Mouse (Mus musculus): ENCODE results near the gene Cerk. TPM values are rescaled to one million over a fixed set of nuclear protein-coding genes. Genes with fewer than 3 reads are reported as not detected.

Cerk gene
- total RNA-seq, 2 experiments from 2014 or later, result 40.4 to 45.9 TPM

- peak; percentile 83 to 89 for DNase-seq
- intact Hi-C loops (cut with DNase I), result loop anchor here (1.0 kb wide), 1 partner anchor 70 kb away; no protein-coding TSS in a partner anchor
These were observed 61.6 kb downstream of the Cerk start for GRCm38 (mm10) chr15:86124359-86124758.

- no peak for DNase-seq
- intact Hi-C loops (cut with DNase I), result no loop called here
These were observed 62.5 kb downstream of the Cerk start for GRCm38 (mm10) chr15:86123409-86123808.

GRCm38 (mm10) chr15:86122261-86122949 is 63.5 kb downstream of the Cerk start:
- peak; percentile 78 to 79 for DNase-seq
- intact Hi-C loops (cut with DNase I), result loop anchor here (1.0 kb wide), 1 partner anchor 13 kb away; no protein-coding TSS in a partner anchor

DNA sequence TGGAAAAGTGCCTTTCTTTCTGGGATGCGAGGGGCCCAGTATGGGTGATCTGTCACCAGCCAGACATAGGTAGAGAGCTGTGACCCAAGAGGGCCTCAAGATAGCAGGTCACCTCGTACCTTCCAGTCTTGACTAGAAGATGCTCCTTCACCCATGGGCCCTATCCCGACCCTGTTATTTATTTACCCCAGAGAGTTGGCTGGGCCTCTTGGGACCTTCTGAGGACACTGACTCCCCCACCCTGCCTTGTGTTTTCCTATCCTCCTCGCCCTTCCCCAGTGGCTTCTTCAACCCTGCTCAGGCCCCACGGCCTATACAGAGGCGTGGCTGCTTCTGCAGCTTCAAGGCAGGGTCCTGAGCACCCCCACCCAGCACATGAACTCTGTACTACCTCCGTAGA is 66.8 kb downstream of the Cerk start:
- intact Hi-C loops (cut with DNase I), result no loop called here
- no peak for DNase-seq

DNA sequence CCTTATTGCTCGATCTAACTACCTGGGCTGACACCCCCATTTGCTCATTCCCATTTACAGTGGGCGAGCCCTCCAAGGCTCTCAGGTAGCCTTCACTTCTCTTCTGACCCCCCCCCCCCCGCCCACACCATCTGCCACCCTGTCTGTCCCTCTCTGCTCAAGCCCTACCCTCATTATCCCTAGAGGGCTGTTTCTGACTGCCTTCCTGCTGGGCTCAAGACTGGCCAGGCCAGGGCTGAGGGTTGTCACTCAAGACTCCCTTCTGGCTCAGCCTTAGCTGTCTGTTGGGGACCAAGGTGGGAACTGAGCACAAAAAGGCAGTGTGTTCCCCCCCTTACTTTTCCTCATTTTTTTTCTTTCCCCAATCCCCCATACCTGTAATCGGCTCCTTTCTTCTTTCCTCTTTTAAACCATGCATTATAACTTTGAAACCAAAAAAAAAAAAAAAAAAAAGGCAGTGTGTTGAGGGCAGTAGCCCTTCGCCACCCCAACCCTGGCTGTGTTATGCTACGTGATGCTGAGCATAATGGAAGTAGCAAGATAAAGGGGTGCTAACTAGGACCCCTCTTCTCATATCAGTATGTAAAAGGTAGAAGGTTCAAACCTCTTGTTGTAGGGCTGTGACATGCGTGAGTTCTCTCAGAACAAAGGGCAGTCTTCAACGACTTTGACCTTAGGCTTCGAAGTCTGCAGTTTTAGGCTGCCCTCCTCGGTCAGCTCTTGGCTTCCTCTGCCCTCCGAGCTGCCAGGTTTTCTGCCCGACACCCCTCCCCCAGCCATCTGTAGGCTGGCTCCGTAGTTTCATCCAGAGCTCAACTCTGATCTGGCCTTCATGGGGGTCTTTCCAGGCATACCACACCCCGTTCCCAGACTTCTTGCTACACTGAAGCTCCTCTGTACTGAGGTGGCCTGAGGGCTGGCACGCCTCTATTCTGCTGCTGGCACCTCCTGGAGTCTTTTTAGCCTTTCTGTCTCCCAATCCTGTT is 68.5 kb downstream of the Cerk start:
- DNase-seq, result peak; percentile 58 to 63
- intact Hi-C loops (cut with DNase I), result no loop called here

- peak; percentile 63 to 73 for DNase-seq
- intact Hi-C loops (cut with DNase I), result no loop called here
These were observed 69.5 kb downstream of the Cerk start for GRCm38 (mm10) chr15:86116421-86116820.

DNA sequence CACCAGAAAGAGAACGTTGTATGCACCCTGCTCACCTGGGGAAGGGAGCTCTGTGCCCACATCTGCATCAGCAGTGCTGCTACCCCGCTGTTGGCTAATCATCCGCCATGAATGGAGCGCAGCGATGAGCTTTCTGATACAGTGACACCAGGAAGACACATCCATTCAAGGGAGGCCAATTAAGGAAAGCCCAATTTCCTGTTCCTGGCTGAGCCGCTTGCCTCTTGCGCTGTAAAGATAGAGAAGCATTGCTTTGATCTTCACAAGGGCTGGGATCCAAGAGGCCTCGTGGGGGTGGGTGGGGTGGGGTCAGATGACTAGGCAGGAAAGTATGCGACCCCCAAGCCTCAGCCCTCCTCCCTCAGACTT is 72.6 kb downstream of the Cerk start:
- intact Hi-C loops (cut with DNase I), result no loop called here
- no peak for DNase-seq

DNA sequence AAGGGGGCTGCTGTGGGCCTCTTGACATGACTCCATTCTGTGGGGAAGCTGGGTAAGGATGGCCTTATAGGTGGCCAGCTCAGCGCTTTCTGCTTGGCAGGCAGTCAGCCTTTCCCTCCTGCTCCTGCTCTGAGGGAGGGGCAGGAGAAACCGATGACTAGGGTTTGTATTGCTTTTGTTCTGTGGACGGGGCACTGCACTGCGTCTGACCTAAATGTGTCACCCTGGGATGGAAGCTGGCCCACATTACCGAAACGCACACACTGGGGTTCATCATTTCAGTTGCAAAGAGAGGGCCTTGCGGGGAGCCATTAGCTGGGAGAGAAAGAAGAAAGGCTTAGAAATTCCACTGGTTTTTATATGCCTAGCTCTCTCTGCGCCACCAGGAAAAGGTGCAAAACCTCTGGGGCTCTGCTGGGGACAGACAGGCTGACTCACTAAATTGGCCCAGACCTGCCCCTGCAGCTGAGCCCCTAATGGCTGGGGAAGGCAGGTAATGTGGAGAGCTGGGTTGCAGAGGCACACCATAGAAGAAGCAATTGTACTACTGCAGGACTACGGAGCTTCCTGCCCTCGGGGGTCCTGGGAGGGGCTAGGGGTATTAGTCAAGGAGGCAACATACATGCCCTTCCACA is 73.1 kb downstream of the Cerk start:
- intact Hi-C loops (cut with DNase I), result no loop called here
- peak; percentile 46 to 54 for DNase-seq

GRCm38 (mm10) chr15:86110361-86111103 is 75.4 kb downstream of the Cerk start:
- intact Hi-C loops (cut with DNase I), result loop anchor here (2.0 kb wide), 1 partner anchor 24 kb away; no protein-coding TSS in a partner anchor
- DNase-seq, result peak; percentile 47 to 57

DNA sequence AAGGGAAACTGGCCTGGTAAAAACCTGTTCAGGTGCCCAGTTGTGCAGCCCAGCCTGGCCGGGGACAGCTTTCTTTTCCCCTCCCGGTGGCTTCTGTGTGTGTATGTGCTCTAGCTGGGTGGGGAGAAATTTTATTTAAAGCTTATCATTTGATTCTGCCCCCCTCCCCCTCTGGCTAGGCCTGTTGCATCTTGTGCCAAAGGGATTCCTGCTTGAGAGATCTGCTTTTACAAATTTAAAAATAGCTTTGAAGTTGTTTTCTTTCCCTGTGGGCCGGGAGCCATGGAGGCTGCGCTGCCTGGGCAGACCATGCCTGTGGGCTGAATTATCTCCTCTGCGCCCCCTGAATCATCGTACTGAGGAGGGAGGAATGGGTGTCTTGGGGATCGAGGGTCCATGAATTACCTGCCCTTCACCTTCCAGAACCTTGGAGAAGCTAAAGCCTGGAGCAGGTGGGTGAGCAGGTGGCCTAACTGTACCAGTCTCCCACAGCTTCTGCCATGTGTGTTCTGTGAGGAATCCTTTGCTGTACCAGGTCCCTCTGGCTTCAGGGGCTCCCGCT is 76.2 kb downstream of the Cerk start:
- intact Hi-C loops (cut with DNase I), result loop anchor here (1.0 to 2.0 kb wide), 2 partner anchors 13 to 23 kb away; no protein-coding TSS in a partner anchor
- DNase-seq, result peak; percentile 82 to 85

GRCm38 (mm10) chr15:86109245-86109644 is 76.7 kb downstream of the Cerk start:
- DNase-seq, result peak; percentile 73 to 74
- intact Hi-C loops (cut with DNase I), result loop anchor here (1.0 kb wide), 1 partner anchor 13 kb away; no protein-coding TSS in a partner anchor

GRCm38 (mm10) chr15:86107831-86108471 is 78.0 kb downstream of the Cerk start:
- intact Hi-C loops (cut with DNase I), result no loop called here
- DNase-seq, result peak; percentile 35 to 54

DNA sequence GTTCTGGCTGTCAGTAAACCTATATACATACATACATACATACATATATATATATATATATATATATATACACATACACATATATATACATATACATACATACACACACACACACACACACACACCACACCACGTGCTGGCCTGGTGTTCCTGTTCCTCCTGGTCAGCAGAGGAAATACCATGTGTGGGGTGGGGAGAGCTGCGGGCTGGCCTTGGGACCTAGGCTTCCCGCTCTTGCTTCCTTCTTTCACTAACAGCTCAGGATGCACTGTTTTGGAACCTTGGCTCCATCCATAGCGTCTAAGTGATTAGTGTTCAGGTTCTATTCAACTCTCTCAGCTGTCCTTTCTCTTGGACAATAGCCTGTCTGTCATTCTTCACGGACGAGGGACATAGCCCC is 80.2 kb downstream of the Cerk start:
- DNase-seq, result no peak
- intact Hi-C loops (cut with DNase I), result no loop called here

DNA sequence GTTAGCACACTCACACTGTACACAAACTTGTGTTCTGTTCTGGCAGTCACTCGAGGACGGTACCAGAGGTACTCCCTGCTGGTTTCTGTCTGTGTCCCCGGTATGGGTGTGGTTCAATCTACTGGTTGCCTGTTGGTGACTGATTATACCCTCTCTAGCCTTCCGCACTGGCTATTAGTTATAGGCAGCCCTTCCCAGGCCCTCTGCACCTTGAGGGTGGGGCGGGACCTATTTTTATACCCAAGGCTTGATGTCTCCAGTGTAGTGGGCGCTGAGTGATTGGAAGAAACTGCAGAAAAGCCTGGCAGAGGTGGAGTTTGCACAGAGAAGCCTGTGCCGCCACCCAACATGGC is 80.6 kb downstream of the Cerk start:
- intact Hi-C loops (cut with DNase I), result no loop called here
- peak in 1 of 2 experiments; percentile 42 for DNase-seq

DNA sequence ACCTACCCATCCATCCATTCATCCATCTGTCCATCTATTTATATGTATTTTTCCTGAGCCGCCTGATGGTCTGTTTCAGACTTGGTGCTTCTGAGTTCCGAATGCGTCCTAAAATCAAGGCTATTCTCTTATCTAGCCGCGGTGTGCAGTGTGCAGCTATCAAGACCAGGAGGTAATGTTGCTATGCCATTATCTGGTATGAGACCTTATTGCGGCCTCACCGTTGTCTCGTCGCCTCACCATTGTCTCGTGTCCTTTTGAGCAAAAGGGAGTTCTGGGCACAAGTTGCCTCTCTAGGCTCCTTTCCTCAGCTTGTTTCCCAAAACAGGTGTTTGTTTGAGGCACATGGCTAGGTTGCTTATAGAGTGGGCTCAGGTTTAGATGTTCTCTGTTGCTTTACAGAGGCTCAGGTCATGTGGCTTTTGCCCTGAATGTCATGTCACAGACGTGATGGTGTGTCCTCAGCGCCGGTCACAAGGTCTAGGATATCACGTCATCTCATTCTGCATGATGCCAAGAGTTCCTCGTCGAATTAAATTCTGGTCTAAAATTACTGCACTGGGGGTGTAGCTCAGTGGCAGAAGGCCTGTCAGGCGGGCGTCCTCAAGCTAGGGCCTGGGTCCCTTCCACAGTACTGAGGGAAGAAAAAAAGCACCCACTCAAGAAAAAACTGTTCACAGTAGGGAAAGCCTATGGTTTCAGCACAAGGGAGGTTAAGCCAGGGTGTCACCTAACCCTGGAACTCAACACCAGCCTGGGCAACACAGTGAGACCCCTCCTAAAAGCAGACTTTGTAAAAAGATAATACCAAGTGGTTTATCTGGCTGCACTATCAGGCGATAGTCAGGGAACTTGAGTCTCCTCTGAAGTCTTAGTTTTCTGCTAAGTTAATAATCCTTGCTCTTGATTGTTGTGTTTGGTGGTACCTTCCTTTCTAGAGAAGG is 81.3 kb downstream of the Cerk start:
- DNase-seq, result peak; percentile 58 to 76
- intact Hi-C loops (cut with DNase I), result no loop called here

DNA sequence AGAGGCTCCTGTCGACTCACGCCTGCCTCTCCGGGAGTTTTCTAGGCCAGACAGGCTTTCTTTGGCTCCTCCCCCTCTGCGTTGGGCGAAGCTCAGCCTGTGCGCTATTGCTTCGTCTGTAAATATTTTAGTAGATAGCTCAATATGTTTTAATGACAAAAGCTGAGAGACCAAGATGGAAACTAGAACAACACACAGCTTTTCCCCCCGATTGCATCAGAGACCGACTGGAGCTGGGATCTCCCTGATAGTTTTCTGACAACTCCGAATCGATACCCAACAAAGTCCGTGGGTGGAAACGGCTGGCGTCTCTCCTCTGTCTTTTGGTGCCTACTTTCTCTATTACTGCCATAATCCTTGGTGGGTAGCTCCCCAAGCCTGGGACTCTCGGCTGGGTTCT is 83.6 kb downstream of the Cerk start:
- intact Hi-C loops (cut with DNase I), result no loop called here
- no peak for DNase-seq

DNA sequence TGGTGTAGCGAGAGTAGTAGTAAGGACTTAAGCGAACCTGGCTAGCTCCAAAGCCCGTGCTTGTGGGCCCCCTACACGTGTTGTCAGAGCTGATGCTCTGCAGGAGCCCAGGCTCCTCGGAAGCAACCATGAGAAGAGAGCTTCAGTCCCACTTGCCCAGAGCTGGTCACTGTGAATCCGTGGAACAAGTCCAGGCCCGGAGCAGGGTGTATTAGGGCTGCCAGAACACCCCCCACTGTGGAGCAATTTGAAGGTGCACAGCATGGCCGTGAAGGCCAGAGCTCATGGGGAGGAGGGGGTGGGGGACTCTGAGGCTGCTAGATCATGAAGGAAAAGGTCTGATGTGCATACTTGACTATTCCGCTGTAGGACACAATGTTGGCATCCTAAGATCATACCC is 84.4 kb downstream of the Cerk start:
- intact Hi-C loops (cut with DNase I), result no loop called here
- DNase-seq, result no peak

DNA sequence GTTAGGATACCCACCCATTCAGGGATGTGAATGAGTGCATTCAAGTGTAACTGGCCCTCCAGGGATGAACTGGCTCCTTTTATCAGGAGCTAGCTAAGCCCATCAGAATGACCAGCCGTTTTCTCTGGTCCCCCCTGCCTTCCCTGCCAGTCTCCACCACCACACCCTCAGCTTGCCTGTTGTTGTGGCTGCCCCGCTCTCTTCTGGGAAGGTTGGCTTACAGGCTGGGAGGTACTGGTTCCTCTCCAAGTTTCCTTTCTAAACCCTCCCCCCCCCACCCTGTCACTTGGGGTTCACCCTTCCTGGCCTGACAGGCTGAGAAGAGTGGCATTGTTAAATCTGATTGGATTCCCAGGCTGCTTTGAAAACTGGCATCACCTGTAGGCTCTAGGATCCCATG is 88.1 kb downstream of the Cerk start:
- intact Hi-C loops (cut with DNase I), result no loop called here
- no peak for DNase-seq

All from heart, postnatal 10 days (tissue).